Mouse (Mus musculus) mesoderm, embryonic 11.5 days (tissue): ENCODE data around the gene Hand2.

Experiments
- DNase-seq: peaks from one replicate; pipeline ENCODE4 v3.0.0-alpha.2; 2012; ENCODE audit warnings: low read depth, low spot score

The Hand2 gene

GRCm38 (mm10) chr8:57324091-57324490, 3.3 kb downstream of the Hand2 start:
- no peak for DNase-seq

GRCm38 (mm10) chr8:57324671-57325070, 3.9 kb downstream of the Hand2 start:
- DNase-seq = no peak

GRCm38 (mm10) chr8:57325111-57325891, 4.5 kb downstream of the Hand2 start:
- DNase-seq = no peak

GRCm38 (mm10) chr8:57326091-57327065, 5.6 kb downstream of the Hand2 start:
- DNase-seq = no peak

- DNase-seq = no peak
These were observed 6.7 kb downstream of the Hand2 start for GRCm38 (mm10) chr8:57327281-57328160.

GRCm38 (mm10) chr8:57328161-57328920, 7.6 kb downstream of the Hand2 start:
- peak; percentile 90 for DNase-seq

- no peak for DNase-seq
These were observed 8.2 kb downstream of the Hand2 start for GRCm38 (mm10) chr8:57328931-57329341.

- no peak for DNase-seq
These were observed 9.3 kb downstream of the Hand2 start for GRCm38 (mm10) chr8:57330106-57330505.

- DNase-seq = no peak
These were observed 11.2 kb downstream of the Hand2 start for GRCm38 (mm10) chr8:57331727-57332630.

- no peak for DNase-seq
These were observed 12.1 kb downstream of the Hand2 start for GRCm38 (mm10) chr8:57332676-57333482.

GRCm38 (mm10) chr8:57333483-57333770, 12.6 kb downstream of the Hand2 start:
- no peak for DNase-seq

GRCm38 (mm10) chr8:57333795-57334551, 13.2 kb downstream of the Hand2 start:
- DNase-seq = no peak

- DNase-seq = no peak
These were observed 13.9 kb downstream of the Hand2 start for GRCm38 (mm10) chr8:57334714-57335113.

- DNase-seq = no peak
These were observed 16.7 kb downstream of the Hand2 start for GRCm38 (mm10) chr8:57337271-57338030.

- no peak for DNase-seq
These were observed 19.2 kb downstream of the Hand2 start for GRCm38 (mm10) chr8:57339711-57340650.

- no peak for DNase-seq
These were observed 20.2 kb downstream of the Hand2 start for GRCm38 (mm10) chr8:57340840-57341540.
